Mouse (Mus musculus) midbrain, embryonic 16.5 days (tissue): ENCODE measurements around the gene Ube2dnl2. TPM values are rescaled to one million over a fixed set of nuclear protein-coding genes. Genes with fewer than 3 reads are reported as not detected.

Experiments
- ATAC-seq: fragments of 200-750 bp; cut with Nextera tagmentation; 2 replicates; pipeline ENCODE4 v1.8.0; 2017; ENCODE audit warnings: moderate TSS enrichment
- H3K27ac ChIP-seq: fragments of 300-500 bp; sonication (generic); 2 replicates; pipeline ENCODE4 v1.5.1; 2014; ENCODE audit warnings: mild to moderate bottlenecking, low read length, mixed read lengths
- H3K27me3 ChIP-seq: fragments of 300-500 bp; sonication (generic); 2 replicates; pipeline ENCODE4 v1.6.1; 2014; ENCODE audit warnings: low read depth, low read length, mixed read lengths; ENCODE audit not compliant: control insufficient read depth, insufficient read depth
- H3K36me3 ChIP-seq: fragments of 300-500 bp; sonication (generic); 2 replicates; pipeline ENCODE4 v1.6.1; 2014; ENCODE audit warnings: mild to moderate bottlenecking, low read length, moderate library complexity, mixed read lengths; ENCODE audit not compliant: control insufficient read depth, insufficient read depth
- H3K4me1 ChIP-seq: fragments of 300-500 bp; sonication (generic); 2 replicates; pipeline ENCODE4 v1.6.1; 2014; ENCODE audit warnings: mild to moderate bottlenecking, low read length, mixed read lengths; ENCODE audit not compliant: control insufficient read depth, insufficient read depth
- H3K4me2 ChIP-seq: fragments of 300-500 bp; sonication (generic); 2 replicates; pipeline ENCODE4 v1.6.1; 2014; ENCODE audit warnings: mild to moderate bottlenecking, low read length, mixed read lengths
- H3K4me3 ChIP-seq: fragments of 300-500 bp; sonication (generic); 2 replicates; pipeline ENCODE4 v1.5.1; 2014; ENCODE audit warnings: low read depth, mild to moderate bottlenecking, low read length, moderate library complexity, mixed read lengths
- H3K9ac ChIP-seq: fragments of 300-500 bp; sonication (generic); 2 replicates; pipeline ENCODE4 v1.6.1; 2014; ENCODE audit warnings: low read depth, low read length, mixed read lengths
- H3K9me3 ChIP-seq: fragments of 300-500 bp; sonication (generic); replicated peaks from 2 replicates; pipeline ENCODE4 v1.6.1; 2014; ENCODE audit warnings: mild to moderate bottlenecking, low read length, mixed read lengths; ENCODE audit not compliant: control insufficient read depth, poor library complexity, severe bottlenecking
- WGBS: fragments of 180-500 bp; shearing (Covaris S2); extraction: QIAGEN DNeasy Blood & Tissue Kit; methylation state at CpG from one replicate; pipeline ENCODE4 v1.1.7; 2014; 5-methylcytosine and 5-hydroxymethylcytosine counted together
- polyA plus RNA-seq: library from polyadenylated mRNA; unstranded; fragments of >200 nt; fragmentation: Nextera tagmentation; extraction: Ambion mirVana; gene quantifications from 2 replicates; pipeline ENCODE4 v1.2.1, GENCODE M21; 2015

Gene Ube2dnl2
- not detected in 2 replicates for polyA plus RNA-seq

GRCm38 (mm10) chrX:114907282-114907681, at the start of gene Ube2dnl2:
TSS of gene Ube2dnl2 (plus strand) at chrX:114907582.
- Histone ChIP-seq H3K36me3 (no peaks in the 10 kb centered on the region), H3K27ac (no peak within 1 kb of the TSS), H3K4me3 (no peak within 1 kb of the TSS), H3K9me3 (no peaks in the 10 kb centered on the region), H3K9ac (no peak within 1 kb of the TSS), H3K27me3 (no peaks in the 10 kb centered on the region), H3K4me1 (no peaks in the 10 kb centered on the region), H3K4me2 (no peak within 1 kb of the TSS)
- ATAC-seq: no peak
- WGBS: 88% methylated on average over 1 of the region's 1 CpGs

GRCm38 (mm10) chrX:114895489-114895888, 11.9 kb upstream of the Ube2dnl2 start:
- Histone ChIP-seq H3K36me3 (no peaks in the 10 kb centered on the region), H3K4me2 (no peak overlapping the region), H3K4me3 (no peak overlapping the region), H3K27me3 (no peaks in the 10 kb centered on the region), H3K4me1 (no peaks in the 10 kb centered on the region), H3K27ac (no peak overlapping the region), H3K9me3 (no peaks in the 10 kb centered on the region), H3K9ac (no peak overlapping the region)
- no peak for ATAC-seq

GRCm38 (mm10) chrX:114897506-114897905, 9.9 kb upstream of the Ube2dnl2 start:
- Histone ChIP-seq H3K4me2 (no peak overlapping the region), H3K27me3 (no peaks in the 10 kb centered on the region), H3K9me3 (no peaks in the 10 kb centered on the region), H3K36me3 (no peaks in the 10 kb centered on the region), H3K4me3 (no peak overlapping the region), H3K27ac (no peak overlapping the region), H3K9ac (no peak overlapping the region), H3K4me1 (no peaks in the 10 kb centered on the region)
- 90% methylated on average over 3 of the region's 3 CpGs for WGBS
- ATAC-seq: no peak

- H3K36me3 ChIP-seq: no peaks in the 10 kb centered on the region
- ATAC-seq: no peak
- H3K27me3 ChIP-seq: no peaks in the 10 kb centered on the region
- no peak overlapping the region for H3K27ac ChIP-seq
- no peak overlapping the region for H3K4me2 ChIP-seq
- no peaks in the 10 kb centered on the region for H3K4me1 ChIP-seq
- no peak overlapping the region for H3K4me3 ChIP-seq
- no peak overlapping the region for H3K9ac ChIP-seq
- no peaks in the 10 kb centered on the region for H3K9me3 ChIP-seq
Measured at GRCm38 (mm10) chrX:114903391-114903790, 4.0 kb upstream of the Ube2dnl2 start.

- 91% methylated on average over 5 of the region's 5 CpGs for WGBS
- no peak for ATAC-seq
- Histone ChIP-seq H3K36me3 (no peaks in the 10 kb centered on the region), H3K4me2 (no peak within 1 kb of the TSS), H3K4me1 (no peaks in the 10 kb centered on the region), H3K27ac (no peak within 1 kb of the TSS), H3K27me3 (no peaks in the 10 kb centered on the region), H3K9ac (no peak within 1 kb of the TSS), H3K9me3 (no peaks in the 10 kb centered on the region), H3K4me3 (no peak within 1 kb of the TSS)
Measured at GRCm38 (mm10) chrX:114904712-114905111, 2.7 kb upstream of the Ube2dnl2 start, which contains the start of gene Ube2dnl1. TSS of gene Ube2dnl1 (plus strand) at chrX:114905012.

GRCm38 (mm10) chrX:114955066-114955465, 47.7 kb downstream of the Ube2dnl2 start:
- H3K4me3 ChIP-seq: no peak overlapping the region
- H3K27ac ChIP-seq: no peak overlapping the region
- H3K36me3 ChIP-seq: no peaks in the 10 kb centered on the region
- no peak overlapping the region for H3K4me2 ChIP-seq
- H3K4me1 ChIP-seq: no peaks in the 10 kb centered on the region
- H3K9me3 ChIP-seq: no peaks in the 10 kb centered on the region
- no peak for ATAC-seq
- no peaks in the 10 kb centered on the region for H3K27me3 ChIP-seq
- no peak overlapping the region for H3K9ac ChIP-seq
- WGBS: 10% methylated on average over 1 of the region's 1 CpGs

Other genes with a start within 250 kb of the Ube2dnl2 start
- gene Ube2dnl1, start 2.6 kb upstream of the Ube2dnl2 start, polyA plus RNA-seq: not detected in 2 replicates